Mouse (Mus musculus) liver, embryonic 11.5 days (tissue): ENCODE measurements around the gene Ccdc107. TPM values are rescaled to one million over a fixed set of nuclear protein-coding genes. Genes with fewer than 3 reads are reported as not detected.

ENCODE experiments used
- ATAC-seq: fragments of 200-750 bp; cut with Nextera tagmentation; replicated peaks from 2 replicates; pipeline ENCODE4 v1.8.0; 2017; ENCODE audit warnings: moderate number of reproducible peaks, mild to moderate bottlenecking, moderate TSS enrichment, moderate library complexity; ENCODE audit not compliant: low FRiP score
- DNase-seq: peaks from one replicate; pipeline ENCODE4 v3.0.0-alpha.2; 2017; ENCODE audit warnings: low spot score
- H3K27ac ChIP-seq: fragments of 300-500 bp; sonication (generic); 2 replicates; pipeline ENCODE4 v1.5.1; 2014; ENCODE audit warnings: mild to moderate bottlenecking, low read depth, low read length, control low read depth
- H3K27me3 ChIP-seq: fragments of 300-500 bp; sonication (generic); replicated peaks from 2 replicates; pipeline ENCODE4 v1.6.1; 2014; ENCODE audit warnings: low read length, mixed read lengths; ENCODE audit not compliant: control insufficient read depth, insufficient read depth
- H3K36me3 ChIP-seq: fragments of 300-500 bp; sonication (generic); 2 replicates; pipeline ENCODE4 v1.6.1; 2014; ENCODE audit warnings: mild to moderate bottlenecking, low read length, moderate library complexity, mixed read lengths; ENCODE audit not compliant: control insufficient read depth, insufficient read depth
- H3K4me1 ChIP-seq: fragments of 300-500 bp; sonication (generic); replicated peaks from 2 replicates; pipeline ENCODE4 v1.6.1; 2014; ENCODE audit warnings: low read length, mixed read lengths; ENCODE audit not compliant: control insufficient read depth, insufficient read depth
- H3K4me2 ChIP-seq: fragments of 300-500 bp; sonication (generic); 2 replicates; pipeline ENCODE4 v1.6.1; 2014; ENCODE audit warnings: mild to moderate bottlenecking, control low read depth, moderate library complexity
- H3K4me3 ChIP-seq: fragments of 300-500 bp; sonication (generic); 2 replicates; pipeline ENCODE4 v1.5.1; 2014; ENCODE audit warnings: low read depth, low read length, control low read depth
- H3K9ac ChIP-seq: fragments of 300-500 bp; sonication (generic); 2 replicates; pipeline ENCODE4 v1.6.1; 2014; ENCODE audit warnings: low read depth, low read length, control low read depth
- H3K9me3 ChIP-seq: fragments of 300-500 bp; sonication (generic); 2 replicates; pipeline ENCODE4 v1.6.1; 2016; ENCODE audit warnings: low read length, inconsistent platforms, mixed read lengths; ENCODE audit not compliant: control insufficient read depth
- WGBS: fragments of 180-500 bp; shearing (Covaris S2); extraction: QIAGEN DNeasy Blood & Tissue Kit; methylation state at CpG from one replicate; pipeline ENCODE4 v1.1.7; 2014; 5-methylcytosine and 5-hydroxymethylcytosine counted together
- polyA plus RNA-seq: library from polyadenylated mRNA; unstranded; fragments of >200 nt; fragmentation: Nextera tagmentation; extraction: Ambion mirVana; gene quantifications from 2 replicates; pipeline ENCODE4 v1.2.1, GENCODE M21; 2014

Ccdc107 gene
- polyA plus RNA-seq, 1 experiment from 2014 or later: 60.3 TPM

GRCm38 (mm10) chr4:43457124-43457523, 35.6 kb upstream of the Ccdc107 start:
- ATAC-seq (no peak), DNase-seq (no peak)
- H3K4me1 ChIP-seq: no peaks in the 10 kb centered on the region; the same call in 1 of the 2 replicates
- peaks cover 31% of the 10 kb centered on the region for H3K27me3 ChIP-seq
- no peaks in the 10 kb centered on the region for H3K36me3 ChIP-seq
- 23% methylated on average over 8 of the region's 8 CpGs for WGBS
- no peak overlapping the region for H3K4me2 ChIP-seq
- no peaks in the 10 kb centered on the region for H3K9me3 ChIP-seq
- H3K27ac ChIP-seq: no peak overlapping the region
- H3K9ac ChIP-seq: no peak overlapping the region
- no peak overlapping the region for H3K4me3 ChIP-seq

DNA sequence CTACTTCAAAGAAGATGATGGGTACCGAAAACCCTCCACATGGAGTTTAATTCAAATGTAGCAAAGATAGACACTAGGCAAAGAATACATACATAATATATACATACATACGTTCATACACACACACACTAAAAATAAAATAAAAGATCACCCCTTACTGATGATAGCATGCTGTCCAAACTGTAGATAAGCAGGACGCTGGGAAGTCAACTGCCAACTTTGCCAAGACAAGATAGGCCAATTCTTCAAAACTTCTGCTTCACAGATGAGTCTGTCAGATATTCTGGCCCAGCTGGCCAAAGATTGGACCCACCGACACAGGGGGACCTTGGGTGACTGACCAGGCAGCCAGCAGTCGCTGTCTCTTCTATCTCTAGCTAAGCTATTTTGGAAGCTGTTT, 29.6 kb upstream of the Ccdc107 start:
- ATAC-seq: no peak
- Histone ChIP-seq H3K36me3 (no peaks in the 10 kb centered on the region), H3K27me3 (no peaks in the 10 kb centered on the region), H3K4me2 (no peak overlapping the region), H3K4me1 (no peaks in the 10 kb centered on the region), H3K9ac (no peak overlapping the region), H3K27ac (no peak overlapping the region), H3K9me3 (no peaks in the 10 kb centered on the region), H3K4me3 (no peak overlapping the region)
- DNase-seq: no peak
- 70% methylated on average over 5 of the region's 5 CpGs for WGBS

DNA sequence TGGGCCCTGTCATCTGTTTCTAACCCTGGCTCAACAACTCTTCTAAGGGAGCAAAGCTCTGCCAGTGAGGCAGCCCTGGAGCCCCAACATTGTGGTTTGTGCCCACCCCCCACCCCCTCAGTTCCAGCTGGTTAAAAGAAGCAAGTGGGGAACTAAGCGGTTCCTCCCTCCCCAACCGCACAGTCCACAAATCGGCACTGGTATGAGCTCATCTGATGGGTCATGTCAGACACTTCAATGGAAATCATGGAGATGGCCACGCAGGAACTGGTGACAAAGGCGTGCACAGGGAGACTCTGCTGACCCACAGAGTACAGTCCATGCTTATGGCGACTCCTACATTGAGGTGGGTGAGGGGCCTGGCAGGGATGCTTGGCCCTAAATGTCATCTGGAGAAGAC, 26.8 kb upstream of the Ccdc107 start:
- Histone ChIP-seq H3K9me3 (no peaks in the 10 kb centered on the region), H3K9ac (no peak overlapping the region), H3K27ac (no peak overlapping the region), H3K27me3 (no peaks in the 10 kb centered on the region), H3K4me3 (no peak overlapping the region), H3K4me1 (no peaks in the 10 kb centered on the region), H3K36me3 (no peaks in the 10 kb centered on the region), H3K4me2 (no peak overlapping the region)
- ATAC-seq (no peak), DNase-seq (no peak)
- WGBS: 75% methylated on average over 6 of the region's 6 CpGs

DNA sequence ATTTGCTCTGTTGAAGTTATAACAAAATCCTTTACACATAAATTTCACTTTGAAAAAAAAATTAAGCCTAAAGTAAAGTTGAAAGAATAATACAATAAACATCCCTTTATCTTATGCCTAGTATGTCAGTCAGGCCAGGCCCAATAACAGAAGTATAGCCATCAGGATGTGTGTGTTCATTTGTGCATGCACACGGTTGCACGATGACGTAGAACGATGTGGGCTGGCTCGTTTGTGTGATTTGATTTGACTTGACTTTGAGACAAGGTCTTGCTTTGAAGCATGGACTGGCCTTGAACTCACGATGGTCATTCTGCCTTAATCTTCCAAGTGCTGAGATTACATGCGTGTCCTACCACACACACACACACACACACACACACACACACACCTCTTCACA, 25.8 kb upstream of the Ccdc107 start:
- Histone ChIP-seq H3K4me3 (no peak overlapping the region), H3K27ac (no peak overlapping the region)
- ATAC-seq: no peak

GRCm38 (mm10) chr4:43470301-43470700, 22.4 kb upstream of the Ccdc107 start:
- H3K27ac ChIP-seq: no peak overlapping the region
- H3K4me1 ChIP-seq: no peaks in the 10 kb centered on the region
- H3K9me3 ChIP-seq: no peaks in the 10 kb centered on the region
- no peak for DNase-seq
- no peak for ATAC-seq
- no peaks in the 10 kb centered on the region for H3K27me3 ChIP-seq
- WGBS: 85% methylated on average over 10 of the region's 10 CpGs
- no peak overlapping the region for H3K4me2 ChIP-seq
- no peak overlapping the region for H3K9ac ChIP-seq
- no peaks in the 10 kb centered on the region for H3K36me3 ChIP-seq
- H3K4me3 ChIP-seq: no peak overlapping the region

More for the DNA sequence above, 25.8 kb upstream of the Ccdc107 start:
- H3K36me3 ChIP-seq: no peaks in the 10 kb centered on the region
- H3K9ac ChIP-seq: no peak overlapping the region
- no peaks in the 10 kb centered on the region for H3K9me3 ChIP-seq
- no peak for DNase-seq
- H3K4me1 ChIP-seq: no peaks in the 10 kb centered on the region
- 83% methylated on average over 7 of the region's 7 CpGs for WGBS
- no peaks in the 10 kb centered on the region for H3K27me3 ChIP-seq
- H3K4me2 ChIP-seq: no peak overlapping the region

- no peaks in the 10 kb centered on the region for H3K9me3 ChIP-seq
- H3K27ac ChIP-seq: no peak overlapping the region
- peaks cover 3% of the 10 kb centered on the region; the same call in 1 of the 2 replicates for H3K4me1 ChIP-seq
- WGBS: 75% methylated on average over 1 of the region's 1 CpGs
- no peaks in the 10 kb centered on the region for H3K27me3 ChIP-seq
- no peak overlapping the region for H3K4me3 ChIP-seq
- no peak overlapping the region for H3K4me2 ChIP-seq
- DNase-seq: no peak
- ATAC-seq: no peak
- no peak overlapping the region for H3K9ac ChIP-seq
- H3K36me3 ChIP-seq: no peaks in the 10 kb centered on the region
Measured at GRCm38 (mm10) chr4:43473636-43474035, 19.1 kb upstream of the Ccdc107 start.

DNA sequence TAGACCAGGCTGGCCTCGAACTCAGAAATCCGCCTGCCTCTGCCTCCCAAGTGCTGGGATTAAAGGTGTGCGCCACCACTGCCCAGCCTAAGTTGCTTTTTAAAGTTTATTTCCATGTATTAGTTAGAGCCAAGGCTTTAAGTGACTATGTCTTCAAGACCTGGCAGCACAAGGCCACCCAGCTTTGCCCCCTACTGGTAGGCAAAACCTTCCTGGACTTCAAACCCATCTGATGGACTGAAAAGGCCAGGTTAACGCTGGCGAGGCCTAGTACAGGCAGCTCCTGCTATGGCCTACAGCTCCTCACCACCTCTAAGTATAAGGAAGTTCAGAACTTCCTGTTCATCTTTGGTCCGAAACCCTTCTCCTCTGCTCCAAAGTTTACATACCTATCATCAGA, 16.1 kb upstream of the Ccdc107 start:
- DNase-seq (no peak), ATAC-seq (no peak)
- no peak overlapping the region for H3K4me2 ChIP-seq
- no peaks in the 10 kb centered on the region for H3K9me3 ChIP-seq
- no peak overlapping the region for H3K9ac ChIP-seq
- WGBS: 86% methylated on average over 6 of the region's 6 CpGs
- H3K4me3 ChIP-seq: no peak overlapping the region
- H3K36me3 ChIP-seq: no peaks in the 10 kb centered on the region
- H3K4me1 ChIP-seq: peaks cover 5% of the 10 kb centered on the region
- no peak overlapping the region for H3K27ac ChIP-seq
- H3K27me3 ChIP-seq: no peaks in the 10 kb centered on the region

DNA sequence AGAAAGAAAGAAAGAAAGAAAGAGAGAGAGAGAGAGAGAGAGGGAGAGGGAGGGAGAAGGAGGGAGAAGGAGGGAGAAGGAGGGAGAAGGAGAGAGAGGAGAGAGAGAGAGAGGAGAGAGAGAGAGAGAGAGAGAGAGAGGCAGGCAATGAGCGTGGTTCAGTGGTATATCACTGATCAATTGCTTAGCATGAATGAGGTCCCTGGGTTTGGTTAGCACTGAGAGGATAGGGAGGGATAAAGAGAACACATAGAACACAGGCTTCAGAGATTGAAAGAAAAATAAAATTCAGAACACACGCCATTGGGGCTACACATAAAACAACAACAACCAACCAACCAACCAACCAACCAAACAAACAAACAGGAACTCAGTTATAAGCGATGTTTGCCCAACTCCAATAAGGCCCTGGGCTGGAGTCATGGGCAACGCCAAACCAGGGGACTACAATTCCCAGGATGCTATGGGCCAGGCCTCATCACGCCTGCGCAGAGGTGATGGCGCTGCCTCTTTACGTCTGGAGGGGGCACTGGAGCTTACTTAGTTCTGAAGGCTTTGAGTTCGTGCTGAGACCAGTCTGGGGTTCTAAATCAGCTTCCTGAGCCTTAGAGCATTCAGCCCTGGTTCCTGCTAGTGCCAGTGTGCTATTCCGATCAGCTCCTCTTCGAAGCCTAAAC, 14.7 kb upstream of the Ccdc107 start:
- Histone ChIP-seq H3K27me3 (no peaks in the 10 kb centered on the region), H3K36me3 (no peaks in the 10 kb centered on the region), H3K9ac (peak overlapping the region; percentile 34), H3K27ac (no peak overlapping the region), H3K4me2 (peak overlapping the region; percentile 63), H3K9me3 (no peaks in the 10 kb centered on the region), H3K4me3 (peak overlapping the region; percentile 36), H3K4me1 (peaks cover 5% of the 10 kb centered on the region)
- peak; percentile 94 for ATAC-seq
- 17% methylated on average over 11 of the region's 11 CpGs for WGBS
- peak; percentile 73 for DNase-seq

- peak overlapping the region; percentile 63 for H3K4me2 ChIP-seq
- H3K9me3 ChIP-seq: no peaks in the 10 kb centered on the region
- 27% methylated on average over 8 of the region's 8 CpGs for WGBS
- no peak for ATAC-seq
- no peaks in the 10 kb centered on the region for H3K27me3 ChIP-seq
- DNase-seq: no peak
- H3K4me1 ChIP-seq: peaks cover 5% of the 10 kb centered on the region
- peak overlapping the region; percentile 36 for H3K4me3 ChIP-seq
- H3K9ac ChIP-seq: peak overlapping the region; percentile 34
- no peak overlapping the region for H3K27ac ChIP-seq
- H3K36me3 ChIP-seq: no peaks in the 10 kb centered on the region
Measured at GRCm38 (mm10) chr4:43478534-43478858, 14.2 kb upstream of the Ccdc107 start.
